Mouse (Mus musculus) urinary bladder, adult 2 months (tissue): Measurements from ENCODE around the gene Lzic. TPM values are rescaled to one million over a fixed set of nuclear protein-coding genes. Genes with fewer than 3 reads are reported as not detected.
A peak's percentile ranks its signal among the peaks of the same experiment; 100 is the strongest.
"Not testable (repeated sequence)": the region's sequence is repeated elsewhere in the genome, so short reads cannot be mapped to it uniquely, and the experiment has no call there.

ENCODE experiments used
- DNase-seq: peaks from one replicate; pipeline ENCODE4 v3.0.0; 2022; ENCODE audit warnings: low spot score
- polyA plus RNA-seq: library from polyadenylated mRNA; depleted of rRNA; stranded (reverse); fragments of >200 nt; gene quantifications from 2 replicates; pipeline ENCODE4 v1.2.3, GENCODE M21; 2012; rRNA removed

The Lzic gene
- polyA plus RNA-seq = 16.8 and 19.0 TPM in 2 replicates

- peak; percentile 82 for DNase-seq
Measured at GRCm38 (mm10) chr4:149485053-149485824, at the start of gene Lzic, which contains the start of gene Nmnat1. Gene Lzic, plus strand, starts transcription at chr4:149485229. Gene Nmnat1, minus strand, starts transcription at chr4:149485202.

GRCm38 (mm10) chr4:149440576-149440975 is 44.5 kb upstream of the Lzic start:
- no peak for DNase-seq

- DNase-seq = no peak
Measured at GRCm38 (mm10) chr4:149442436-149442835, 42.6 kb upstream of the Lzic start.

GRCm38 (mm10) chr4:149444465-149444864 is 40.6 kb upstream of the Lzic start:
- no peak for DNase-seq

- peak; percentile 72 for DNase-seq
Measured at GRCm38 (mm10) chr4:149444964-149445701, 39.9 kb upstream of the Lzic start.

GRCm38 (mm10) chr4:149445868-149446267 is 39.2 kb upstream of the Lzic start:
- DNase-seq = no peak

- no peak for DNase-seq
Measured at GRCm38 (mm10) chr4:149446309-149446708, 38.7 kb upstream of the Lzic start.

- DNase-seq = no peak
Measured at GRCm38 (mm10) chr4:149450636-149451035, 34.4 kb upstream of the Lzic start.

GRCm38 (mm10) chr4:149453656-149454055 is 31.4 kb upstream of the Lzic start:
- no peak for DNase-seq

GRCm38 (mm10) chr4:149454263-149454662 is 30.8 kb upstream of the Lzic start:
- no peak for DNase-seq

- DNase-seq = no peak
Measured at GRCm38 (mm10) chr4:149454879-149455278, 30.1 kb upstream of the Lzic start, which contains the start of gene Rbp7. Gene Rbp7, minus strand, starts transcription at chr4:149454978.

- not testable (repeated sequence) for DNase-seq
Measured at GRCm38 (mm10) chr4:149457163-149457562, 27.9 kb upstream of the Lzic start.

GRCm38 (mm10) chr4:149457831-149458430 is 27.1 kb upstream of the Lzic start:
- DNase-seq = no peak

GRCm38 (mm10) chr4:149458526-149458925 is 26.5 kb upstream of the Lzic start:
- no peak for DNase-seq

- DNase-seq = no peak
Measured at GRCm38 (mm10) chr4:149459425-149459824, 25.6 kb upstream of the Lzic start.

- not testable (repeated sequence) for DNase-seq
Measured at GRCm38 (mm10) chr4:149460475-149460874, 24.6 kb upstream of the Lzic start.

GRCm38 (mm10) chr4:149461579-149462304 is 23.3 kb upstream of the Lzic start:
- no peak for DNase-seq

GRCm38 (mm10) chr4:149462305-149462971 is 22.6 kb upstream of the Lzic start:
- no peak for DNase-seq

GRCm38 (mm10) chr4:149463435-149463950 is 21.5 kb upstream of the Lzic start:
- DNase-seq = no peak

- no peak for DNase-seq
Measured at GRCm38 (mm10) chr4:149469557-149469956, 15.5 kb upstream of the Lzic start.

GRCm38 (mm10) chr4:149475096-149475495 is 9.9 kb upstream of the Lzic start:
- no peak for DNase-seq
